In the genomic region with DNA sequence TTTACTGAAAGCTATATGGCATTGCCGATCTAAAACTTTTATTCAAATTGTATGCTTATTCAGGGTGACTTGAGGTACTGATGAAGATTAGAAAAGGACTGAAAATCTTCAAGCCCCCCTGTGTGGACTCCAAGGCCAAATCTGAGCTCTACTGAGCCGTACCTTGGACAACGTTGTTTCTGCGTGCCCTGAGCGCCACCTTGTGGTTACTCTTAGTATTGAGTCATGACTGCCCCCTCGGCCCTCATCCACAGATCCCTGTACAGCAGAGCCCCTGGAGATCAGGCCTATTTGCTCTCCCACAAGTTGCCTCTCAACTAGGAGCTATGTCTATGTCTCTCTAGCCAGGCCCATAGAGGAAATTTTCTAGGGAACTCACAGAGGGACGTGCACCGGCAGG, we compare ENCODE assay signal across 8 mouse cellular contexts. TPM values are rescaled to one million over a fixed set of nuclear protein-coding genes. Genes with fewer than 3 reads are reported as not detected.
DNase-seq lines count a peak whose midpoint lies in the region; ATAC-seq lines count a peak whose summit lies in the region.

No protein-coding gene starts in this region.

- H3K4me2 ChIP-seq in kidney, embryonic 14.5 days (replicated peaks; ENCODE audit: low read depth, low read length), result no peak overlapping the region
- H3K4me2 ChIP-seq in forebrain, embryonic 12.5 days, result no peak overlapping the region
- H3K4me2 ChIP-seq in hindbrain, embryonic 16.5 days (ENCODE audit: low read length), result no peak overlapping the region

- 8% methylated on average over 8 of the region's 8 CpGs for WGBS in kidney, embryonic 14.5 days
- 6% methylated on average over 8 of the region's 8 CpGs for WGBS in forebrain, embryonic 12.5 days
- WGBS in hindbrain, embryonic 16.5 days, result 8% methylated on average over 8 of the region's 8 CpGs
- WGBS in limb, embryonic 10.5 days, result 8% methylated on average over 8 of the region's 8 CpGs

- H3K9ac ChIP-seq in kidney, embryonic 14.5 days (ENCODE audit: low read depth, low read length), result no peak overlapping the region
- no peak overlapping the region for H3K9ac ChIP-seq in forebrain, embryonic 12.5 days
- H3K9ac ChIP-seq in hindbrain, embryonic 16.5 days (ENCODE audit: low read depth, low read length), result no peak overlapping the region

- H3K27me3 ChIP-seq in kidney, embryonic 14.5 days (ENCODE audit: control insufficient read depth, insufficient read depth, low read length), result peaks cover 23% of the 10 kb centered on the region
- H3K27me3 ChIP-seq in forebrain, embryonic 12.5 days, result peaks cover 64% of the 10 kb centered on the region
- peaks cover 15% of the 10 kb centered on the region for H3K27me3 ChIP-seq in hindbrain, embryonic 16.5 days (replicated peaks; ENCODE audit: control insufficient read depth, insufficient read depth, low read length)
- peaks cover 80% of the 10 kb centered on the region for H3K27me3 ChIP-seq in limb, embryonic 10.5 days (ENCODE audit: low read depth, poor library complexity, severe bottlenecking)
- H3K27me3 ChIP-seq in splenic B cell, adult 2 months (ENCODE audit: control insufficient read depth, insufficient read depth, low read length, poor library complexity, severe bottlenecking), result no peaks in the 10 kb centered on the region

- no peaks in the 10 kb centered on the region for H3K36me3 ChIP-seq in kidney, embryonic 14.5 days (ENCODE audit: control insufficient read depth, insufficient read depth, low read length)
- no peaks in the 10 kb centered on the region for H3K36me3 ChIP-seq in forebrain, embryonic 12.5 days (replicated peaks)
- no peaks in the 10 kb centered on the region for H3K36me3 ChIP-seq in hindbrain, embryonic 16.5 days (ENCODE audit: control insufficient read depth, insufficient read depth, low read length)
- no peaks in the 10 kb centered on the region for H3K36me3 ChIP-seq in limb, embryonic 10.5 days
- no peaks in the 10 kb centered on the region for H3K36me3 ChIP-seq in splenic B cell, adult 2 months (ENCODE audit: control insufficient read depth, insufficient read depth, low read length, poor library complexity, severe bottlenecking)

- no peaks in the 10 kb centered on the region for H3K4me1 ChIP-seq in kidney, embryonic 14.5 days (ENCODE audit: control insufficient read depth, insufficient read depth, low read length)
- H3K4me1 ChIP-seq in forebrain, embryonic 12.5 days, result no peaks in the 10 kb centered on the region
- H3K4me1 ChIP-seq in hindbrain, embryonic 16.5 days (ENCODE audit: control insufficient read depth, insufficient read depth, low read depth, low read length), result no peaks in the 10 kb centered on the region
- peaks cover 13% of the 10 kb centered on the region for H3K4me1 ChIP-seq in limb, embryonic 10.5 days

- H3K4me3 ChIP-seq in kidney, embryonic 14.5 days (ENCODE audit: low read length), result no peak overlapping the region
- no peak overlapping the region for H3K4me3 ChIP-seq in forebrain, embryonic 12.5 days (replicated peaks)
- H3K4me3 ChIP-seq in hindbrain, embryonic 16.5 days (ENCODE audit: low read length), result no peak overlapping the region
- H3K4me3 ChIP-seq in limb, embryonic 10.5 days, result no peak overlapping the region

- no peak overlapping the region for H3K27ac ChIP-seq in kidney, embryonic 14.5 days (ENCODE audit: low read depth, low read length)
- no peak overlapping the region for H3K27ac ChIP-seq in forebrain, embryonic 12.5 days
- no peak overlapping the region for H3K27ac ChIP-seq in hindbrain, embryonic 16.5 days (ENCODE audit: low read depth, low read length)
- H3K27ac ChIP-seq in limb, embryonic 10.5 days, result no peak overlapping the region

- peak; percentile 69 for DNase-seq in kidney, adult 18-20 months
- peak; percentile 52 for DNase-seq in c-Kit-positive CD71-positive TER-119-negative erythroid progenitor cells, embryonic 14.5 days (ENCODE audit: low read depth)
- DNase-seq in limb, embryonic 10.5 days (ENCODE audit: low spot score), result peak; percentile 86
- DNase-seq in splenic B cell, adult 2 months (ENCODE audit: low read depth, low spot score), result peak; percentile 81

- no peak for ATAC-seq in kidney, embryonic 14.5 days (ENCODE audit: low FRiP score, low TSS enrichment)
- ATAC-seq in forebrain, embryonic 12.5 days (ENCODE audit: low FRiP score), result peak; percentile 58; the same call in 1 of the 2 replicates
- ATAC-seq in hindbrain, embryonic 16.5 days, result peak; percentile 62; the same call in 1 of the 2 replicates
- ATAC-seq in monocyte, adult 5-6 weeks (replicated peaks; ENCODE audit: insufficient number of reproducible peaks, low FRiP score, low TSS enrichment, poor library complexity, severe bottlenecking), result peak; percentile 64

- no peaks in the 10 kb centered on the region for H3K9me3 ChIP-seq in kidney, embryonic 14.5 days (ENCODE audit: control insufficient read depth, low read length)
- H3K9me3 ChIP-seq in forebrain, embryonic 12.5 days, result no peaks in the 10 kb centered on the region
- H3K9me3 ChIP-seq in hindbrain, embryonic 16.5 days (ENCODE audit: control insufficient read depth, low read length), result no peaks in the 10 kb centered on the region
- H3K9me3 ChIP-seq in limb, embryonic 10.5 days (replicated peaks), result no peaks in the 10 kb centered on the region

RNA-seq across cellular contexts. Expression of a gene that starts 4.6 kb away (rescaled TPM):
- polyA plus RNA-seq in kidney, embryonic 14.5 days (2014; fragmentation: Nextera tagmentation; extraction: Ambion mirVana), result not detected in 2 replicates
- polyA plus RNA-seq in forebrain, embryonic 12.5 days (2016; fragmentation: Nextera tagmentation; extraction: Ambion mirVana), result 0.08 and 0.22 TPM in 2 replicates
- polyA plus RNA-seq in hindbrain, embryonic 16.5 days (2015; fragmentation: Nextera tagmentation; extraction: Ambion mirVana), result 0.92 and 1.2 TPM in 2 replicates
- polyA plus RNA-seq in limb, embryonic 10.5 days (2016; fragmentation: Nextera tagmentation; extraction: Ambion mirVana), result not detected in 2 replicates
- total RNA-seq in monocyte, adult 5-6 weeks (2017), result not detected in 3 replicates

RNA-seq across cellular contexts. Expression of a gene that starts 12.8 kb away (rescaled TPM):
- polyA plus RNA-seq in kidney, embryonic 14.5 days (2014; fragmentation: Nextera tagmentation; extraction: Ambion mirVana), result 0.44 TPM in 1 of 2 replicates, not detected in the other
- 0.29 and 0.35 TPM in 2 replicates for polyA plus RNA-seq in forebrain, embryonic 12.5 days (2016; fragmentation: Nextera tagmentation; extraction: Ambion mirVana)
- 0.50 and 0.56 TPM in 2 replicates for polyA plus RNA-seq in hindbrain, embryonic 16.5 days (2015; fragmentation: Nextera tagmentation; extraction: Ambion mirVana)
- polyA plus RNA-seq in limb, embryonic 10.5 days (2016; fragmentation: Nextera tagmentation; extraction: Ambion mirVana), result 0.31 TPM in 1 of 2 replicates, not detected in the other
- total RNA-seq in monocyte, adult 5-6 weeks (2017), result 2.9 to 8.2 TPM (median 6.0 TPM) in 3 replicates

RNA-seq across cellular contexts. Expression of a gene that starts 15.7 kb away (rescaled TPM):
- polyA plus RNA-seq in kidney, embryonic 14.5 days (2014; fragmentation: Nextera tagmentation; extraction: Ambion mirVana), result 0.61 and 0.70 TPM in 2 replicates
- 11.0 and 13.9 TPM in 2 replicates for polyA plus RNA-seq in forebrain, embryonic 12.5 days (2016; fragmentation: Nextera tagmentation; extraction: Ambion mirVana)
- polyA plus RNA-seq in hindbrain, embryonic 16.5 days (2015; fragmentation: Nextera tagmentation; extraction: Ambion mirVana), result 15.1 and 32.7 TPM in 2 replicates
- polyA plus RNA-seq in limb, embryonic 10.5 days (2016; fragmentation: Nextera tagmentation; extraction: Ambion mirVana), result 1.5 and 1.6 TPM in 2 replicates
- total RNA-seq in monocyte, adult 5-6 weeks (2017), result 0.11 TPM in 1 of 3 replicates, not detected in the others

RNA-seq across cellular contexts. Expression of a gene that starts 38.2 kb away (rescaled TPM):
- 0.55 and 1.1 TPM in 2 replicates for polyA plus RNA-seq in kidney, embryonic 14.5 days (2014; fragmentation: Nextera tagmentation; extraction: Ambion mirVana)
- polyA plus RNA-seq in forebrain, embryonic 12.5 days (2016; fragmentation: Nextera tagmentation; extraction: Ambion mirVana), result 1.5 and 2.7 TPM in 2 replicates
- polyA plus RNA-seq in hindbrain, embryonic 16.5 days (2015; fragmentation: Nextera tagmentation; extraction: Ambion mirVana), result 3.2 and 3.4 TPM in 2 replicates
- 0.75 and 2.3 TPM in 2 replicates for polyA plus RNA-seq in limb, embryonic 10.5 days (2016; fragmentation: Nextera tagmentation; extraction: Ambion mirVana)
- 0.39 to 0.75 TPM in 2 of 3 replicates, not detected in the other for total RNA-seq in monocyte, adult 5-6 weeks (2017)

RNA-seq across cellular contexts. Expression of a gene that starts 48.2 kb away (rescaled TPM):
- polyA plus RNA-seq in kidney, embryonic 14.5 days (2014; fragmentation: Nextera tagmentation; extraction: Ambion mirVana), result 20.3 and 28.1 TPM in 2 replicates
- polyA plus RNA-seq in forebrain, embryonic 12.5 days (2016; fragmentation: Nextera tagmentation; extraction: Ambion mirVana), result 14.7 and 20.0 TPM in 2 replicates
- polyA plus RNA-seq in hindbrain, embryonic 16.5 days (2015; fragmentation: Nextera tagmentation; extraction: Ambion mirVana), result 7.3 and 9.4 TPM in 2 replicates
- polyA plus RNA-seq in limb, embryonic 10.5 days (2016; fragmentation: Nextera tagmentation; extraction: Ambion mirVana), result 11.3 and 11.9 TPM in 2 replicates
- 32.9 to 77.9 TPM (median 52.7 TPM) in 3 replicates for total RNA-seq in monocyte, adult 5-6 weeks (2017)
